Mouse (Mus musculus) heart, postnatal 36 days (tissue): Measurements from ENCODE around the gene Stk10. TPM values are rescaled to one million over a fixed set of nuclear protein-coding genes. Genes with fewer than 3 reads are reported as not detected.

Experiments
- DNase-seq, 2 experiments: peaks; one replicate each; pipeline ENCODE4 v3.0.0; 2021 to 2022
- intact Hi-C: fragments of 180-260 bp; cut with DNase I; formaldehyde crosslinking; loops from one replicate; pipeline ENCODE4 v1.15.1; 2025
- total RNA-seq, 2 experiments: library from RNA; stranded (reverse); gene quantifications; 2 replicates each; pipeline ENCODE4 v1.2.3; 2021

Gene Stk10
- total RNA-seq, 2 experiments from 2014 or later, result 8.9 to 9.7 TPM

GRCm38 (mm10) chr11:32547391-32547947 lies 14.4 kb downstream of the Stk10 start:
- intact Hi-C loops, result no loop called here

DNA sequence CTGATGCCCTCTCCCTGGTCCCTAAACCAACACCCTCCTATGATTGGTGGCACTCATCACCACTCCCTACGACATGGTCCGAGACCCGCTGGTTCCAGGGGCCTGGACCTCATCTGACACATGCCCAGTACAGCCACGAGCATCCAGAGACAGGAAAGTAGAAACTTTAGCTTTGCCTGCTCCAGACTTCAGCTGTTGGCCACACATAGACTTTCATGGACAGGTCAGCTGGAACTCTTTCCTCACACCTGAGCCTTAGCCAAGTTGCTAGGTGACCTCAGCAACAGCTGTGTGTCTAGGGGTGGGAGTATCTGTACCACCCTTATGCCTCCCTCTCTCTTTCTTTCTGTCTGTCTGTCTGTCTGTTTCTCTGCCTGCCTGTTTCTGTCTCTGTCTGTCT lies 15.1 kb downstream of the Stk10 start:
- peak in 1 of 2 experiments; percentile 37 for DNase-seq

More at GRCm38 (mm10) chr11:32547391-32547947, 14.4 kb downstream of the Stk10 start:
- no peak for DNase-seq

GRCm38 (mm10) chr11:32549236-32549635 lies 16.1 kb downstream of the Stk10 start:
- no peak for DNase-seq
- intact Hi-C loops, result loop anchor here (2.0 kb wide), 1 partner anchor 14 kb away; no protein-coding TSS in a partner anchor

More for the DNA sequence above, 15.1 kb downstream of the Stk10 start:
- intact Hi-C loops, result loop anchor here (2.0 kb wide), 1 partner anchor 13 kb away; no protein-coding TSS in a partner anchor

GRCm38 (mm10) chr11:32550102-32550501 lies 17.0 kb downstream of the Stk10 start:
- intact Hi-C loops, result no loop called here
- peak in 1 of 2 experiments; percentile 47 for DNase-seq

GRCm38 (mm10) chr11:32551056-32551455 lies 18.0 kb downstream of the Stk10 start:
- intact Hi-C loops, result no loop called here

DNA sequence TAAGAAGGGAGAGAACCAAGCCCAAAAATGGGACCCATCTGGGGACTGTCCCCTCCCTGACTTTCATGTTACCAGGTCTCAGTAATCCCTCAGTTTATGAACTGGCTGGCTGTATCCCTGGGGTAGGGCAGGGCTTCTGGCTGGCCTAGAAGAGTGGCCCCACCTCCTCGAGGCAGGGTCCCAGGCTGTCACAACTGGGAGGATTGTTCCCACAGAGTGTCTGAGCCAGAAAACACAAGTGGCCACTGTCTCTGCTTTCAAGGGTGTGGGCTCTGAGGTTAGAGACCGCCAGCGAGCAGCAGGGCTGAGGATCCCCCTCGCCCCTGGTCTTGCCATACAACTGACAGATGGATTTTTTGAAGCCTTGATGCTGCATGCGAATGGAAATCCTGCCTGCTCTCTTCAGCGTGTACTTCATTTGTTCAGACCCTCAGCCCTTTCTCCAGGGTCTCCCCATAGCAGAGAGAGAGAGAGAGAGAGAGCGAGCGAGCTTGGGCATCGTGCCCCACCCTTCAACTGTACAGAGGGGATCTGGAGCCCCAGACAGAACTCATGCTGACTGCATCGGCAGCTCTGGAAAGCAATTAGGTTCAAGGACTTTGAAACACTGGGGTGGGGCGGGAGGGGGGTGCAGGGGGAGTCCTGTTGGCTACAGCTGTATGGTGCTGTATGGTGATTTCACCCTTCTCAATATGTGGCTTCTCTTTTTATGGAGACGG lies 18.6 kb downstream of the Stk10 start:
- peak in 1 of 2 experiments; percentile 53 for DNase-seq
- intact Hi-C loops, result no loop called here

More at GRCm38 (mm10) chr11:32551056-32551455, 18.0 kb downstream of the Stk10 start:
- no peak for DNase-seq

- intact Hi-C loops, result no loop called here
- peak in 1 of 2 experiments; percentile 37 for DNase-seq
These were observed 19.4 kb downstream of the Stk10 start for GRCm38 (mm10) chr11:32552401-32553090.

DNA sequence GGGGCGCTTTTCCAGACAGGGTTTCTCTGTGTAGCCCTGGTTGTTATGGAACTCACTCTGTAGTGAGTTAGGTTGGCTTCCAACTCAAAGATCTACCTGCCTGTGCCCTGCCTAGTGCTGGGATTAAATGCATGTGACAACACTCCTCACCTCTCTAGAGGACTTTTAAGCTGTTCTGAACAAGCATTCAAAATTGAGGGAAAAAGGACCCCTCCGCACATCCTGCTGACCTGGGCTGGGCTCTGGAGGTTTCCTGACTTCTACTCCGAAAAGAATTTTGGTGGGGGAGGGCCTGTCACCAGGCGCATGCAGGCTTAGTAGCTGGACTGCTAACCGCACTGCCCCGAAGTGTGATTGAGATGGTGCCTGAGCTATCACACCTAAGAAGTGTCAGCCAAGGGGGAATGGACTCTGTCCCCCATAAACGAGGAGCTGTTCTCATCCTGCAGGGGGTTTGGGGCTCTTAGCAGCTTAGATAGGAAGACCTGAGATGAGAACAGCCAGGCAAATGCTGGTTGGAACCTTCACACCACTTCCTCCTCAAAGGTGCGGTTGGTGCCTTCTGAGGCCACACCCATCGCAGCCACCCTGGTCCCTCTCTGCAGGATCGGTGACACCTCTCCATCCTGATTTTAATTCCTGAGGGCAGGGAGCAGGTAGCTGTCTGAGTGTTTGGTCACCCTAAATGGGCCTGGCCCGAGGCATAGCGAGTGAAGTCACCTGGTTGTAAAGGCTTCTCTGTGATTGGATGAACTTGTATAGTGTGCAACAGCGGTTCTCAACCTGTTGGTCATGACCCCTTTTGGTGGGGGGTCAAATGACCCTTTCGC lies 20.4 kb downstream of the Stk10 start:
- DNase-seq, result peak in 1 of 2 experiments; percentile 32
- intact Hi-C loops, result no loop called here

DNA sequence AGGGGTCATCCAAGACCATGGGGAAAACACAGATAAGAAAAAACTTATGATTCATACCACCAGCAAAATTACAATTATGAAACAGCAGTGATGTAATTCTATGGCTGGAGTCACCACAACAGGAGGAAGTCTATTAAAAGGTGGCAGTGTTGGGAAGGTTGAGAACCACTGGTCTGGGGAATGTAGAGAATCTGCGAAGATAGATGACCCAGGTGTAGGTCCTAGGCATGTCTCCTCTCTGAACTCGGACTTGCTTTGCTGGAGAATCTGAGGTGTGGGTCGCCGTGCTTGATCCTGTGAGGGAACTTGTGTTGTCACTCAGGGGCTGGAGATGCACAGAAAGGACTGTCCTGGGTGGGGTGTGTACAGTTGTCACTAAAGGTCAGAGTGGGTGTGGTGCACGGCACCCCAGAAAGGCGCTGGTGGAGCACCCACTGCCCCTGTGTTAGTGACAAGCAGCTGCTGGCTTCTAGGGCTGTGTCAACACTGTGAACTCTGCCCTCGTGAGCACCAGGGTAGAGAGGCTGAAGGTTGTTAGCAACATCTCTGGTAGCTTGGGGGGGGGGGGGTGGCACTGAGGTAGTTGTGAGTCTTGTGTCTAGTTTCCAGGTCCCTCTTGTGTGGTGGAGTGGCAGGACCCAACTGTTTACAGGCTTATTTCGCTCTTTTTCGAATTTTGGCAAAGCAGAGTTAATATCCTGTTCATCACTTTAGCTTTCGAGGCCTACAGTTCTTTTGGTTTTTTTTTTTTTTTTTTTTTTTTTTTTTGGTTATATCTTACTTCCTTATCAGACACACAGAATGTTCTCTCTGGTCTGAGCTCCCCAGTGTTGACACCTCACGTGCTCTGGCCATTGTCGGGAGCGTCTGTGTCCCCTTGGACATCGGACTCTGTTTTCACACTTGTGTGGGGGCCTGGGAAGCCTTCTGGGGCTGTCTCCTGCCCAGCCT lies 21.3 kb downstream of the Stk10 start:
- DNase-seq, result peak in 1 of 2 experiments; percentile 32
- intact Hi-C loops, result loop anchor here (5.0 kb wide), 1 partner anchor 608 kb away; the partner anchor contains the start of gene Npm1

DNA sequence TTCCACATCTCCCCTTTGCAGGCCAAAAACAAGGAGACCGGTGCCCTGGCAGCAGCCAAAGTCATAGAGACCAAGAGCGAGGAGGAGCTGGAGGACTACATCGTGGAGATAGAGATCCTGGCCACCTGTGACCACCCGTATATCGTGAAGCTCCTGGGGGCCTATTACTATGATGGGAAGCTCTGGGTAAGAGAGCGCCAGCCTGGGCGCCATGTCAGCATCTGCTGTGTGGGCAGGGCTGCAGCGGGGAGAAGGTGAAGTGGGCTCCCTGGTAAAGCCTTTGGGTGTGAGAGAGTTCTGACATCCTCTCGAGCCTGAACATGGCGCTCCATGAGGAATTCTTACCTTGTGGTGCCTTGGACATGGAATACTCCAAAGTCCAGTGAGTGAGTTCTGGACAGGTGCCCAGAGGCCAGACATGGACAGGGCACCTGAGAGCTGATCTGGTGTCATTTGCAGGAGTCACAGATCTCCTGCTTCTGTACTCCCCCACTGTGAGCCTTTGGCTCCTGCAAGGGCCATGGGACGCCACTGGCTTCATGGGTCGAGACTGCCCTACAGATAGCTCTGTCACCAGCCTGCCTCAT lies 22.1 kb downstream of the Stk10 start:
- no peak for DNase-seq
- intact Hi-C loops, result loop anchor here (5.0 kb wide), 1 partner anchor 607 kb away; the partner anchor contains the start of gene Npm1

DNA sequence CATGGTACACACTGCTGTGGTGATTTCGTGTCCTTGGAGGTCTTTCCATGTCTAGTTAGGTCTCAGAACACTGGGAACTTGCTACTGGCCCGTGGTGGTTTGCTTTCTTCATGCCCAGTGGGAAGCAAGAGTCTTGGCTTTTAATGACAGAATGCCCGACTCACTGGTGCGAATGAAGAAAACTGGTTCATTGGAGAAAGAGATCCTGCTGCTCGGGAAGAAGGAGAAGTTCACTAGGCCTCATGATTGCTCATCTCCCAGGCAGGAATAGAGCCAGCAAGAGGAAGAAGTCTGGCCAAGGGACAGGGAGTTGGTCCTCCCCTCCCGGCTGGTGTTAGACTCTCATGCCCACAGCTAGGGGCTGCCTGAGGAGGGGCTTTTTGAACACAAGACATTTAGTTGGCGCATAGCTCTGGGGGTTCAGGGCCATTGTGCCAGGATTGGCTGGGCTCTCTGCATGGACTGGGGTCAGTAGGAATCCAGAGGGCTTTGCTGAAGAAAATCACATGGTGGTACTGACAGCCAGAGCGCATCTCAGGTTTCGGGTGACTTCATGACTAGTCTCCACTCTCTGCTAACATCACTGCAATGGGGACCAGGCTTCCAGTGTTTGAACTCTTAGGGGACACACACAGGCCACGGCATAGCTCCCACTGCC lies 23.4 kb downstream of the Stk10 start:
- intact Hi-C loops, result loop anchor here (5.0 kb wide), 1 partner anchor 606 kb away; the partner anchor contains the start of gene Npm1
- DNase-seq, result no peak

DNA sequence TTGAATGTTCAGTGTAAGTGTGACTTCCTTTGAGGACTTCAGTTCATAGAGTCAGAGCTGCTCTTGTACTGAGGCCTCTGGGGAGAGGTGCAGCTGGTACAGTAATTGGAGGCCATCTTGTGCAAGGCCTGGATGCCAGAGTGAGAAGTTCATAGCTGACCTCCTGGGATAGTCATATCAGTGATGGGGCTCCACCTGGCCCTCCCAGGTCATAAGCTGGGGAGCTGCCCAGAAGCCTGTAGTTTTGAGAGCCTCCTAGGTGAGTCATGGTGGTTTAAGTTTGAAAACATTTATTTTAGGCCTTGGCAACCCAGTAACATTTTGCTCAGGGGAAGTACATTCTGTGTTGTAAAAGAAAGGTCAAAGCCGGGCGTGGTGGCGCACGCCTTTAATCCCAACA lies 24.9 kb downstream of the Stk10 start:
- intact Hi-C loops, result loop anchor here (5.0 kb wide), 1 partner anchor 604 kb away; the partner anchor contains the start of gene Npm1
- no peak for DNase-seq

GRCm38 (mm10) chr11:32558677-32559076 lies 25.6 kb downstream of the Stk10 start:
- peak in 1 of 2 experiments; percentile 51 for DNase-seq
- intact Hi-C loops, result loop anchor here (5.0 kb wide), 1 partner anchor 604 kb away; the partner anchor contains the start of gene Npm1

GRCm38 (mm10) chr11:32560015-32560770 lies 27.1 kb downstream of the Stk10 start:
- intact Hi-C loops, result no loop called here
- DNase-seq, result peak in 1 of 2 experiments; percentile 18

GRCm38 (mm10) chr11:32561465-32562355 lies 28.6 kb downstream of the Stk10 start:
- intact Hi-C loops, result no loop called here

GRCm38 (mm10) chr11:32562706-32563105 lies 29.6 kb downstream of the Stk10 start:
- DNase-seq, result peak in 1 of 2 experiments; percentile 4
- intact Hi-C loops, result no loop called here

More at GRCm38 (mm10) chr11:32561465-32562355, 28.6 kb downstream of the Stk10 start:
- DNase-seq, result peak; percentile 13 to 29
